Mouse (Mus musculus) liver, postnatal 0 days (tissue): ENCODE measurements at regions not wholly inside any gene's neighbourhood (a gene's known extent, or its start where the extent isn't known, plus 50 kb on each side); places are given as distances from the start of the nearest gene placed in this dataset.

Source experiments
- ATAC-seq: fragments of 200-750 bp; cut with Nextera tagmentation; 2 replicates; pipeline ENCODE4 v1.8.0; 2017; ENCODE audit warnings: mild to moderate bottlenecking, moderate library complexity
- DNase-seq: peaks from one replicate; pipeline ENCODE4 v3.0.0-alpha.2; 2016
- H3K27ac ChIP-seq: fragments of 300-500 bp; sonication (generic); 2 replicates; pipeline ENCODE4 v1.5.1; 2014; ENCODE audit warnings: antibody characterized with exemption, moderate library complexity, mild to moderate bottlenecking, low read depth
- H3K27me3 ChIP-seq: fragments of 300-500 bp; sonication (generic); 2 replicates; pipeline ENCODE4 v1.6.1; 2014; ENCODE audit warnings: low read length, control low read depth, mixed read lengths; ENCODE audit not compliant: insufficient read depth
- H3K36me3 ChIP-seq: fragments of 300-500 bp; sonication (generic); replicated peaks from 2 replicates; pipeline ENCODE4 v1.6.1; 2014; ENCODE audit warnings: mild to moderate bottlenecking, control low read depth, low read length, moderate library complexity, mixed read lengths; ENCODE audit not compliant: insufficient read depth
- H3K4me1 ChIP-seq: fragments of 300-500 bp; sonication (generic); 2 replicates; pipeline ENCODE4 v1.6.1; 2014; ENCODE audit warnings: antibody characterized with exemption, mild to moderate bottlenecking, control low read depth; ENCODE audit not compliant: insufficient read depth
- H3K4me2 ChIP-seq: fragments of 300-500 bp; sonication (generic); 2 replicates; pipeline ENCODE4 v1.6.1; 2014; ENCODE audit warnings: low read depth, mild to moderate bottlenecking, low read length, moderate library complexity, mixed read lengths
- H3K4me3 ChIP-seq: fragments of 300-500 bp; sonication (generic); 2 replicates; pipeline ENCODE4 v1.5.1; 2014; ENCODE audit warnings: low read depth, low read length
- H3K9ac ChIP-seq: fragments of 300-500 bp; sonication (generic); replicated peaks from 2 replicates; pipeline ENCODE4 v1.6.1; 2014; ENCODE audit warnings: mild to moderate bottlenecking, moderate library complexity
- H3K9me3 ChIP-seq: fragments of 300-500 bp; sonication (generic); 2 replicates; pipeline ENCODE4 v1.6.1; 2016; ENCODE audit warnings: mild to moderate bottlenecking, control low read depth, low read length, mixed read lengths
- CTCF ChIP-seq: sonication (generic); IDR thresholded peaks from 2 replicates; pipeline ENCODE4 v1.5.1; 2016; ENCODE audit warnings: antibody characterized with exemption, low read depth
- EP300 ChIP-seq: IDR thresholded peaks from 2 replicates; pipeline ENCODE4 v1.6.1; 2016; ENCODE audit warnings: antibody characterized with exemption, low read depth, mild to moderate bottlenecking
- WGBS: fragments of 180-500 bp; shearing (Covaris S2); extraction: QIAGEN DNeasy Blood & Tissue Kit; methylation state at CpG from one replicate; pipeline ENCODE4 v1.1.7; 2014; ENCODE audit not compliant: insufficient replicate concordance; 5-methylcytosine and 5-hydroxymethylcytosine counted together

DNA sequence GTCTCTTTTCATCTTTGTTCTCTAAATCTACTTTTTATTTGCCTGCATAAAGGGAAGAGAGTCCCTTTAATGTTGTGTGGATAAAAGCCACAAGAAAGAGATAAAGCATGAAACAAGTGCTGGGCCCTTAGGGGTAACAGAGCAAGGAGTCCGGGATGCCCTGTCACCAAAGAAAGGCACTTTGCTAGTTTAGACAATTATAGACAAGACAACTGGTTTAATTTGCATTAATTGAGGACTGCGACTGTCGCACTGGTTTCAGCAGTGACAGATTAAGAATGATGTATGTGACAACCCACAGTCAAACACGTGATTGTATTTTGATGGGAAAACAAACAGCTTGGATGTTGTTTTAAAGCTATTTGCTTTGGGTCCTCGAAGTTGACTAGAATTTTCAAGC, 325.0 kb downstream of the Pmp22 start:
- Histone ChIP-seq H3K27ac (no peak overlapping the region), H3K4me1 (no peaks in the 10 kb centered on the region), H3K4me3 (no peak overlapping the region), H3K9me3 (no peaks in the 10 kb centered on the region; the same call in 1 of the 2 replicates), H3K4me2 (no peak overlapping the region), H3K9ac (no peak overlapping the region), H3K36me3 (no peaks in the 10 kb centered on the region), H3K27me3 (no peaks in the 10 kb centered on the region)
- 66% methylated on average over 5 of the region's 5 CpGs for WGBS
- DNase-seq (no peak), ATAC-seq (no peak)
- TF ChIP-seq EP300 (no peak), CTCF (no peak)

DNA sequence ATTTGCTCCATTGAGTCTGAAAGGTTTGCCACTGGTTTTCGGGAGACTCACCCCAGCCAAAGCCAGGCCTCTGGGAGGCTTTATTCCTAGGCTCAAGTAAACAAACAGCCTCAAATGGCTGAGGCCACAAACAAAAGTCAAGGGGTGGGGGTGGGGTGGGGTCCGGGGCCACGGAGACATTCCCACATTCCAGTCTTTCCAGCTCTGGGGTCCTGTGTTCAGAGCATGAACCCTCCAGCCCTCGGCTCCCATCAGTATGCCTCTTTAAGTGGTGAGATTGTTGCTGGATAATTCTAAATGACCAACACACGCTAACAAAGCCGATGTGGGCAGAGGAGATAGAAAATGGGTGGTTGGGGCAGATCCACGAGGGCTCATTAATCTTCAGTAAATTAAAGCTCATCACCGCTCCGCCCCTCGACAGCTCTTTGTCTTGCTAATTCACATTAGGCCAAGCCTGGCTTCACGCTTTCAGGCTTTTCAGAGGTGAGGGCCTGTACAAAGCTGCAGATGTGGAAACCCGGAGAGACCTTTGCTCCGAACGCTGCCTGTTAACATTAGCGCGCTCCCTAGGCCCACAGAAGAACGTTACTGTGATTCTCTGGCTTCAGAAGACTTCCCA, 326.2 kb downstream of the Pmp22 start:
- no peak overlapping the region for H3K27ac ChIP-seq
- H3K9ac ChIP-seq: no peak overlapping the region
- no peak overlapping the region for H3K4me2 ChIP-seq
- H3K4me1 ChIP-seq: no peaks in the 10 kb centered on the region
- no peak overlapping the region for H3K4me3 ChIP-seq
- no peak for ATAC-seq
- TF ChIP-seq CTCF: no peak
- TF ChIP-seq EP300: no peak
- no peak for DNase-seq
- no peaks in the 10 kb centered on the region for H3K27me3 ChIP-seq
- no peaks in the 10 kb centered on the region for H3K36me3 ChIP-seq
- 38% methylated on average over 17 of the region's 17 CpGs for WGBS
- H3K9me3 ChIP-seq: no peaks in the 10 kb centered on the region; the same call in 1 of the 2 replicates

DNA sequence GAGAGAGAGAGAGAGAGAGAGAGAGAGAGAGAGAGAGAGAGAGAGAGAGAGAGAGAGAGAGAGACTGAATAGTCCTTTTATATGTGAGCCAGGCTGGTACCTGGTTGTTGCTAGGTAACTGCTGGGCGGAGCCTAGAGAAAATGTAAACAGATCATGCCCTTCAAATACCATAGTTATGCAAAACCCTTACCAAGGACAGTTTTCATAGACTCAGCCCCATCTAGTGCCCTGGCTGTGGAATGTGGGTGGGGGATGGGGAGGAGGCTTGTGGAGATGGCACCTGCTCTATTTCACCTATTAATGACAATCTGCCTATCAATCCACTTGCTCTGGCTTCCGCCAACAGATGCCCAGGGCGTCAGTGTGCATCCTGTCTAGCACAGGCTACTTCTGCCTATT, 327.6 kb downstream of the Pmp22 start:
- Histone ChIP-seq H3K4me1 (no peaks in the 10 kb centered on the region), H3K36me3 (no peaks in the 10 kb centered on the region), H3K9ac (no peak overlapping the region), H3K27me3 (no peaks in the 10 kb centered on the region), H3K9me3 (no peaks in the 10 kb centered on the region; the same call in 1 of the 2 replicates), H3K4me3 (no peak overlapping the region), H3K27ac (no peak overlapping the region), H3K4me2 (no peak overlapping the region)
- ATAC-seq: no peak
- no peak for TF ChIP-seq EP300
- no peak for TF ChIP-seq CTCF
- DNase-seq: no peak
- 80% methylated on average over 3 of the region's 3 CpGs for WGBS

DNA sequence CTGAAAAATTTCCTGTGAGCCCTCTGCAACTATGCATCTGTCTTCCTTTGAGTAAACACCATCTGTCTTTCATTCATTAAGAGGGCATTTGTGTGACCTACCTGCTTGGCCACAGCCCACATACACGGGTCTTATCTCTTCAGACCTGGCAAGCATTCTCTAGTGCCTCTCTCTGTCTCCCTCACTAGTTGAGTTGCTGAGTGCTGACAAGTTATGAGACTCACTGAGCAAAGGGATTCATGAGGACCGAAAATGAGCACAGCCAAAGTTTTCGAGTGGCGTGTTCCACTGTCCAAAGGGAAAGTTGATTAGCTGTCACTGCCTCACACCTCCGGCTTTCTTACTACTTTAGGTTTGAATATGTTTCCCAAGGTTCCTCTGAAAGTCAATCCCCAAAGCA, 328.5 kb downstream of the Pmp22 start:
- no peak overlapping the region for H3K4me2 ChIP-seq
- H3K4me3 ChIP-seq: no peak overlapping the region
- no peak for DNase-seq
- no peak overlapping the region for H3K27ac ChIP-seq
- no peak for TF ChIP-seq EP300
- no peak for TF ChIP-seq CTCF
- 72% methylated on average over 5 of the region's 5 CpGs for WGBS
- no peaks in the 10 kb centered on the region for H3K4me1 ChIP-seq
- ATAC-seq: no peak
- no peaks in the 10 kb centered on the region for H3K9me3 ChIP-seq
- H3K27me3 ChIP-seq: no peaks in the 10 kb centered on the region
- no peak overlapping the region for H3K9ac ChIP-seq
- H3K36me3 ChIP-seq: no peaks in the 10 kb centered on the region

DNA sequence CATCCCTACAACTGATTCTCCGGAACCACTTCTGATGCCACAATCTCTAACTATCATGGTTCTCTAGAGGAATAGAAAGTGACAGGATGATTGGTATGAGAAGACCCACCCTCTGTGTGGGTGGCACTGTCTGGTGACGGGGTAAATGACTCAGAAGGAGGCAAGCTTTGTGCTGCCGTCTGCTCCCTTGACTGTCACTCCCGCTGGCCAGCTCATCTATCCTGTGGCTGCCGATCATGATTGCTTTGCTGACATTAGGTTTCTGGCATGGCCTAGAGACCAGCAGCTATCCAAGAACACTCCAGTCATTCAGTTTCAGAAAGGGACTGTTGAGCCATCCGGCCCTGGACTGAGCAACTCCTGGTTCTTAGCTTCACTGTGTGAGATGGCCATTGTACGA, 331.4 kb downstream of the Pmp22 start:
- Histone ChIP-seq H3K4me3 (no peak overlapping the region), H3K27me3 (no peaks in the 10 kb centered on the region), H3K4me1 (no peaks in the 10 kb centered on the region), H3K9ac (no peak overlapping the region), H3K27ac (no peak overlapping the region), H3K4me2 (no peak overlapping the region), H3K9me3 (no peaks in the 10 kb centered on the region), H3K36me3 (no peaks in the 10 kb centered on the region)
- no peak for DNase-seq
- TF ChIP-seq EP300 (no peak), CTCF (no peak)
- WGBS: 84% methylated on average over 7 of the region's 7 CpGs
- ATAC-seq: no peak

DNA sequence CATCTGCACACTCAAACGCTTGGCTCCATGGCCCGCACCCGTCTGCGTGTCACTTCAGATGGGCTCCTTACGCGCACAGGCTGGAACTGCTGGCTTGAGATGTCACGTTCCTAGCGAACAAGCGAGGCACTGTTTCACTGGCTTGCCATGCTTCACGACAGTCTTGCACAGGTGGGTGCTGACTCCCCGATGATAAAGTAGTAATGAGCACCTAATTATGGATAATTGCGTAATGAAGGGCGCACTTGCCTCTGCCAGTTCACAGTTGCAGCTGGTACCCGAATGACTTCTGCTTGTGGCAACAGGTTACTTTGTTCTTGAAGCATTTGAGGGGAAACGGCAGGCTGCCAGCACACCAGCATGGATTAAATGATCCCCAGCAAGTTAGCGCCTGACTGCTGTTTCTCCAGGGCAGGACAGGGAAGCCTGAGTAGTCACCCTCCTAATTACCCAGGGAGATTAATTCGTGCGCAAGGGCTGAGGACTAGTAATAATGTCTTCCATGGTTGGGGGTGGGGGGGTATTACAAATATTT, 335.1 kb downstream of the Pmp22 start:
- H3K9ac ChIP-seq: no peak overlapping the region
- H3K4me1 ChIP-seq: no peaks in the 10 kb centered on the region
- DNase-seq: no peak
- no peaks in the 10 kb centered on the region for H3K27me3 ChIP-seq
- no peak overlapping the region for H3K27ac ChIP-seq
- no peak overlapping the region for H3K4me3 ChIP-seq
- no peaks in the 10 kb centered on the region for H3K9me3 ChIP-seq
- no peak for ATAC-seq
- WGBS: 73% methylated on average over 18 of the region's 18 CpGs
- TF ChIP-seq EP300: no peak
- no peak for TF ChIP-seq CTCF
- no peaks in the 10 kb centered on the region for H3K36me3 ChIP-seq
- no peak overlapping the region for H3K4me2 ChIP-seq

DNA sequence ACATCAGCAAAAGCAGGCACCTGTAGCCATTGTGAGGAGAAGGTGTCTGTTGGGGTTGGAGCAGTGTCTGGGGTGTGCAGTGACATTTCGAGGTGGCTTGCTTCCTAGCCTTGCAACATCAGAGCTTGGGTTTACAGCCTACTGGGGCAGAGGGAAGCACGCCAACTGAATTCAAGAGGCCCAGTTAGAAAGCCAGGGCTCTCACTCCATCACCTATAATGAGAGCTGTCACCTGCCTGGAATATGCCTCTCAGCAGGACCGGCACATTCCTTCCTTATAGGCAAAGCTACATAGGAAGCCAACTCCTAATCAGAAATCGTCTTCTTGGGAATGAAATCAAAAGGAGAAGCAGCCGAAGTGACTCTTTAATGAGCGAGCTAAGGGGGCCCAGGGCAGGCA, 337.2 kb downstream of the Pmp22 start:
- no peak for DNase-seq
- H3K9ac ChIP-seq: no peak overlapping the region
- WGBS: 70% methylated on average over 6 of the region's 6 CpGs
- ATAC-seq: no peak
- no peaks in the 10 kb centered on the region for H3K36me3 ChIP-seq
- no peak overlapping the region for H3K27ac ChIP-seq
- H3K4me3 ChIP-seq: no peak overlapping the region
- H3K4me1 ChIP-seq: no peaks in the 10 kb centered on the region
- no peaks in the 10 kb centered on the region for H3K9me3 ChIP-seq
- H3K27me3 ChIP-seq: no peaks in the 10 kb centered on the region
- no peak for TF ChIP-seq CTCF
- TF ChIP-seq EP300: no peak
- no peak overlapping the region for H3K4me2 ChIP-seq
